Mouse (Mus musculus): Measurements from ENCODE around the gene Angel1.

DNA sequence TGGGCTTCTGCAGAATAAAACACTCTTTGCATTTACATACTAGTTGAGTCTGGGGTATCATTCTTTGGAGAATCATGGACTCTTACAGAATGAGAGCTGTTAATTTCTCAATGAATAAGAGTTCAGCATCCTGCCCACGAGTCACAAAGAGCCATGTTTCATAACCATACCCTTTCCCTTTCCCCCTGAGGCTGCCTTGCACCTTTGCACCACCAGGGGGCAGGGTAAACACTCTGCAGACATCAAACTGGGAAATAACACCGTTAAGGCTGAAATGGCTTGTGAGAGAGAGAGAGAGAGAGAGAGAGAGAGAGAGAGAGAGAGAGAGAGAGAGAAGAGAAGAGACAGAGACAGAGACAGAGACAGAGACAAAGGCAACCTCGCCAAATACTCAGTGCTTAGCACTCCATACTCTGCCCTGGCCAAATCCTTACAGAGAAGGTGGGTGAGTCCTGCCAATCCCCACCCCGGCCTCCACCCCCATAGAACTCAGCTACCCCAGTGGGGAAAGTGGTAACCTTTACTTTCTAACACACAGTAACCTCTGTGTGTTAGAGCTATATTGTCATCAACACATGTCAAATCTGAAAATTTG is 42.8 kb upstream of the Angel1 start:
- TF ChIP-seq CTCF (IDR thresholded peaks at IDR 0.05; ENCODE audit: low read depth) (peak; percentile 91), EP300 (IDR thresholded peaks at IDR 0.05; ENCODE audit: low read depth) (no peak)
